Mouse (Mus musculus) right cerebral cortex, postnatal 10 days (tissue): Measurements from ENCODE around the gene Gapdhs.
"Not testable (repeated sequence)": the region's sequence is repeated elsewhere in the genome, so short reads cannot be mapped to it uniquely, and the experiment has no call there.

Experiments used
- DNase-seq, 2 experiments: peaks; one replicate each; pipeline ENCODE4 v3.0.0; 2021; ENCODE audit warnings: low spot score in 2 of 2

Gapdhs gene

GRCm38 (mm10) chr7:30743617-30744016 lies at the start of gene Gapdhs:
Gene Gapdhs (minus strand): TSS chr7:30743681.
- not testable (repeated sequence) for DNase-seq

- no peak for DNase-seq
Observed at GRCm38 (mm10) chr7:30791921-30792320, 48.4 kb upstream of the Gapdhs start.

- DNase-seq = no peak
Observed at GRCm38 (mm10) chr7:30790141-30790540, 46.7 kb upstream of the Gapdhs start.

- no peak for DNase-seq
Observed at GRCm38 (mm10) chr7:30787377-30788022, 44.0 kb upstream of the Gapdhs start, which contains the start of gene Krtdap. Gene Krtdap (plus strand): TSS chr7:30787896.

- DNase-seq = peak; percentile 61 to 65
Observed at GRCm38 (mm10) chr7:30785721-30786546, 42.5 kb upstream of the Gapdhs start.

GRCm38 (mm10) chr7:30785154-30785553 lies 41.7 kb upstream of the Gapdhs start:
- no peak for DNase-seq

- DNase-seq = no peak
Observed at GRCm38 (mm10) chr7:30782658-30783057, 39.2 kb upstream of the Gapdhs start.

GRCm38 (mm10) chr7:30781792-30782191 lies 38.3 kb upstream of the Gapdhs start:
- DNase-seq = no peak

- no peak for DNase-seq
Observed at GRCm38 (mm10) chr7:30777911-30778310, 34.4 kb upstream of the Gapdhs start.

- no peak for DNase-seq
Observed at GRCm38 (mm10) chr7:30777081-30777579, 33.6 kb upstream of the Gapdhs start.

- no peak for DNase-seq
Observed at GRCm38 (mm10) chr7:30776104-30776503, 32.6 kb upstream of the Gapdhs start.

- no peak for DNase-seq
Observed at GRCm38 (mm10) chr7:30769236-30769635, 25.8 kb upstream of the Gapdhs start.

GRCm38 (mm10) chr7:30766408-30766807 lies 22.9 kb upstream of the Gapdhs start:
- DNase-seq = no peak

- DNase-seq = no peak
Observed at GRCm38 (mm10) chr7:30765173-30765572, 21.7 kb upstream of the Gapdhs start.

- no peak for DNase-seq
Observed at GRCm38 (mm10) chr7:30763456-30763855, 20.0 kb upstream of the Gapdhs start, which contains the start of gene Dmkn. Gene Dmkn (plus strand): TSS chr7:30763756.

- no peak for DNase-seq
Observed at GRCm38 (mm10) chr7:30761769-30762352, 18.4 kb upstream of the Gapdhs start.

- no peak for DNase-seq
Observed at GRCm38 (mm10) chr7:30758853-30759252, 15.4 kb upstream of the Gapdhs start.

- no peak for DNase-seq
Observed at GRCm38 (mm10) chr7:30757001-30757400, 13.5 kb upstream of the Gapdhs start.

GRCm38 (mm10) chr7:30751086-30751669 lies 7.7 kb upstream of the Gapdhs start, which contains the start of gene Sbsn:
Gene Sbsn (plus strand): TSS chr7:30751471.
- DNase-seq = no peak

GRCm38 (mm10) chr7:30749824-30750606 lies 6.5 kb upstream of the Gapdhs start:
- DNase-seq = no peak
